Mouse (Mus musculus) forebrain, embryonic 13.5 days (tissue): ENCODE data around the gene D5Ertd577e. TPM values are rescaled to one million over a fixed set of nuclear protein-coding genes. Genes with fewer than 3 reads are reported as not detected.
"Not testable (repeated sequence)": the region's sequence is repeated elsewhere in the genome, so short reads cannot be mapped to it uniquely, and the experiment has no call there.

Experiments used
- ATAC-seq: fragments of 200-750 bp; cut with Nextera tagmentation; 2 replicates; pipeline ENCODE4 v1.8.0; 2017
- H3K27ac ChIP-seq: fragments of 300-500 bp; sonication (generic); 2 replicates; pipeline ENCODE4 v1.5.1; 2015; ENCODE audit warnings: inconsistent platforms, mild to moderate bottlenecking, moderate library complexity
- H3K27me3 ChIP-seq: fragments of 300-500 bp; sonication (generic); 2 replicates; pipeline ENCODE4 v1.6.1; 2015; ENCODE audit warnings: mild to moderate bottlenecking, inconsistent platforms
- H3K36me3 ChIP-seq: fragments of 300-500 bp; sonication (generic); 2 replicates; pipeline ENCODE4 v1.6.1; 2015; ENCODE audit warnings: mild to moderate bottlenecking, inconsistent platforms; ENCODE audit not compliant: poor library complexity, severe bottlenecking
- H3K4me1 ChIP-seq: fragments of 300-500 bp; sonication (generic); 2 replicates; pipeline ENCODE4 v1.6.1; 2015; ENCODE audit warnings: inconsistent platforms
- H3K4me2 ChIP-seq: fragments of 300-500 bp; sonication (generic); 2 replicates; pipeline ENCODE4 v1.6.1; 2015; ENCODE audit warnings: inconsistent platforms, mild to moderate bottlenecking, moderate library complexity
- H3K4me3 ChIP-seq: fragments of 300-500 bp; sonication (generic); 2 replicates; pipeline ENCODE4 v1.5.1; 2015; ENCODE audit warnings: mild to moderate bottlenecking, inconsistent platforms
- H3K9ac ChIP-seq: fragments of 300-500 bp; sonication (generic); 2 replicates; pipeline ENCODE4 v1.6.1; 2015; ENCODE audit warnings: mild to moderate bottlenecking, inconsistent platforms
- H3K9me3 ChIP-seq: fragments of 300-500 bp; sonication (generic); replicated peaks from 2 replicates; pipeline ENCODE4 v1.6.1; 2016; ENCODE audit warnings: inconsistent platforms
- WGBS: fragments of 180-500 bp; shearing (Covaris S2); methylation state at CpG from one replicate; pipeline ENCODE4 v1.1.7; 2015; 5-methylcytosine and 5-hydroxymethylcytosine counted together
- polyA plus RNA-seq: library from polyadenylated mRNA; unstranded; fragments of >200 nt; fragmentation: Nextera tagmentation; extraction: Ambion mirVana; gene quantifications from 2 replicates; pipeline ENCODE4 v1.2.1, GENCODE M21; 2015

The D5Ertd577e gene
- not detected in 2 replicates for polyA plus RNA-seq

DNA sequence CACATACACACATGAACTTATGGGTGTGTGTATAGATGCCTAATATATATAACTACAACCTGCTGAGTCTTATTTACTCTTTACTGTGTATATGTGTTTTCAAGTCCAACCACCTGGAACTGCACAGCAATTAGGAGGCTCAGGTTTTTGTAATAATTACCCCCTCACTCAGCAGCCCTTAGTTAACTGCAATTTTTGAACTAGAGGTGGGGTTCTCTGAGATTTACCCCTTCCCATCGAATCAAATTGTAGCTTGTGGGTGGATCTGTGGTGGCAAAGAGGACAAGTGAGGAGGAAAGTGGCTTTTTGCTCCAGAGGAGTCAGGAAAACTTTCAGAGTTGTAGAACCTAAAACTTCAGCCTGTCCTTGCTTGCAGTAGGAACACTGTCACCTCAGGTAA, at the start of gene D5Ertd577e:
TSS of gene D5Ertd577e (plus strand) at position 301 of the 400 bp plus-strand sequence.
- H3K36me3 ChIP-seq, H3K9me3 ChIP-seq, H3K27ac ChIP-seq, H3K4me1 ChIP-seq, ATAC-seq, H3K9ac ChIP-seq, H3K4me3 ChIP-seq, H3K27me3 ChIP-seq, H3K4me2 ChIP-seq: not testable (repeated sequence)
- 49% methylated on average over 1 of the region's 1 CpGs for WGBS

- not testable (repeated sequence) for ATAC-seq, H3K4me3 ChIP-seq, H3K9ac ChIP-seq, H3K36me3 ChIP-seq, H3K9me3 ChIP-seq, H3K27ac ChIP-seq, H3K4me2 ChIP-seq, H3K4me1 ChIP-seq, H3K27me3 ChIP-seq
Measured at GRCm38 (mm10) chr5:95510458-95510857, 53.9 kb downstream of the D5Ertd577e start, which contains the start of gene Gm3286. Gene Gm3286 (plus strand): TSS chr5:95510758.

Other genes with a start within 250 kb of the D5Ertd577e start
- not detected in 2 replicates for gene Gm10424, start 184.0 kb upstream of the D5Ertd577e start, polyA plus RNA-seq
- not detected in 2 replicates for gene Gm3259, start 150.9 kb upstream of the D5Ertd577e start, polyA plus RNA-seq
- gene Gm3286, start 54.0 kb downstream of the D5Ertd577e start, polyA plus RNA-seq: not detected in 2 replicates
- not detected in 2 replicates for gene Gm7971, start 138.1 kb downstream of the D5Ertd577e start, polyA plus RNA-seq